In genomic region chr14:40942429-40942828, GRCm38 (mm10) we compare ENCODE assay signal across 34 mouse cellular contexts.
"Had no signal": no experiment of that assay in that cellular context is flagged by ENCODE, and none has a peak within 500 bp of the region (broad histone marks: within the 10 kb centered on the region; RNA-seq: fewer than 3 reads in every experiment).

No protein-coding gene starts in this region.

- DNase-seq: heart, postnatal 10 days; heart, postnatal 14 days; heart, postnatal 36 days; heart, postnatal 4 days; kidney, adult 11 months; kidney, adult 18-20 months; kidney, adult 2 months; kidney, adult 8-10 months; kidney, adult 9 months; kidney, postnatal 10 days; kidney, postnatal 14 days; kidney, postnatal 25 days; kidney, postnatal 36 days; kidney, postnatal 4 days; layer of hippocampus, adult 9-11 months; layer of hippocampus, postnatal 36 days had no signal

- ATAC-seq: hindbrain, embryonic 16.5 days; hindbrain, postnatal 0 days; inflammation-experienced regulatory T-cells, adult 6 months; intestine, embryonic 15.5 days; intestine, embryonic 16.5 days; intestine, postnatal 0 days had no signal

- H3K4me3 ChIP-seq: heart, embryonic 10.5 days; heart, embryonic 12.5 days; heart, embryonic 13.5 days; heart, embryonic 15.5 days; hindbrain, embryonic 10.5 days; hindbrain, embryonic 12.5 days; hindbrain, embryonic 13.5 days; hindbrain, embryonic 15.5 days; intestine, embryonic 15.5 days; kidney, embryonic 15.5 days; layer of hippocampus, adult 2 months had no signal

- H3K27ac ChIP-seq: heart, embryonic 10.5 days; heart, embryonic 13.5 days; heart, embryonic 15.5 days; hindbrain, embryonic 10.5 days; hindbrain, embryonic 12.5 days; hindbrain, embryonic 13.5 days; hindbrain, embryonic 14.5 days; hindbrain, embryonic 15.5 days; hindbrain, postnatal 0 days; intestine, embryonic 15.5 days; kidney, embryonic 15.5 days; kidney, postnatal 0 days had no signal
